ENCODE assay signal across 8 mouse cellular contexts in the genomic region with DNA sequence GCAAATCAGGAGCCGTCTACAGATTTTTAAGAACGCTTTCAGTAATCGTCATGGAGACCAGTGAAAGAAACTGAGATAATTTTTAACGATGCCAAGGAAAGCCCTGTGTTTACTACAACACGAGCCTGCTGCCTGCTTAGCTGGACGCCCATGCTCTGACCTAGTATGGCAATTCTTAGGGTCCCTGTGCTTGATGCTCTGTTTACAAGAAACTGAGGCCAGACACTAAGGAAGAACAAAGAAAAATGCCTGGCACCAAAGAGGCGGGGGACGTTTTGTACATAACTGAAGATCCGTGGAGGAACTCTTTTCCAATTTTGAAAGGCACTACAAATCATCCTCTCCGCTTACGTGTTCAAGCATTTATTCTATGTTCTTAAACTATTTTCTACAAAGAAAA. TPM values are rescaled to one million over a fixed set of nuclear protein-coding genes. Genes with fewer than 3 reads are reported as not detected.
A peak's percentile ranks its signal among the peaks of the same experiment; 100 is the strongest.
DNase-seq lines count a peak whose midpoint lies in the region; ATAC-seq and TF ChIP-seq lines count a peak whose summit lies in the region.

No protein-coding gene starts in this region.

- no peak for DNase-seq in lung, adult 18-20 months
- peak; percentile 48 for DNase-seq in hindbrain, embryonic 11.5 days (ENCODE audit: low spot score)
- no peak for DNase-seq in liver, embryonic 13.5 days
- no peak for DNase-seq in thymus, postnatal 25 days
- DNase-seq in gastrocnemius, adult 8-10 months (ENCODE audit: low spot score in 2 of 2): no peak

- peak overlapping the region; percentile 86 for H3K9ac ChIP-seq in lung, embryonic 15.5 days
- H3K9ac ChIP-seq in hindbrain, embryonic 11.5 days (ENCODE audit: low read depth, low read length): peak overlapping the region; percentile 83
- H3K9ac ChIP-seq in liver, embryonic 13.5 days: peak overlapping the region; percentile 81
- H3K9ac ChIP-seq in stomach, embryonic 15.5 days: no peak overlapping the region; the same call in 1 of the 2 replicates

- peak overlapping the region; percentile 61 for H3K4me2 ChIP-seq in lung, embryonic 15.5 days
- H3K4me2 ChIP-seq in hindbrain, embryonic 11.5 days (replicated peaks; ENCODE audit: low read depth, low read length): peak overlapping the region; percentile 74
- H3K4me2 ChIP-seq in liver, embryonic 13.5 days: peak overlapping the region; percentile 97
- peak overlapping the region; percentile 62 for H3K4me2 ChIP-seq in stomach, embryonic 15.5 days

- no peak for TF ChIP-seq POLR2A in cortical plate, adult 2 months (IDR thresholded peaks at IDR 0.05; ENCODE audit: extremely low read depth, insufficient read depth, low read length)

- H3K27ac ChIP-seq in lung, embryonic 15.5 days: peak overlapping the region; percentile 98; the same call in 1 of the 2 replicates
- peak overlapping the region; percentile 91 for H3K27ac ChIP-seq in cortical plate, adult 2 months (ENCODE audit: insufficient read depth, low read length)
- peak overlapping the region; percentile 95 for H3K27ac ChIP-seq in hindbrain, embryonic 11.5 days (ENCODE audit: low read depth, low read length)
- no peak overlapping the region for H3K27ac ChIP-seq in liver, embryonic 13.5 days
- H3K27ac ChIP-seq in stomach, embryonic 15.5 days: peak overlapping the region; percentile 99

- H3K4me1 ChIP-seq in lung, embryonic 15.5 days: peaks cover 16% of the 10 kb centered on the region; the same call in 1 of the 2 replicates
- peaks cover 7% of the 10 kb centered on the region for H3K4me1 ChIP-seq in cortical plate, adult 2 months (ENCODE audit: control insufficient read depth, insufficient read depth, low read length)
- no peaks in the 10 kb centered on the region for H3K4me1 ChIP-seq in hindbrain, embryonic 11.5 days (replicated peaks; ENCODE audit: control insufficient read depth, insufficient read depth, low read length)
- H3K4me1 ChIP-seq in liver, embryonic 13.5 days (replicated peaks): peaks cover 48% of the 10 kb centered on the region
- 0 out of 2 replicates have a peak, but pooled peaks cover 8% of the 10 kb centered on the region for H3K4me1 ChIP-seq in stomach, embryonic 15.5 days

- no peaks in the 10 kb centered on the region for H3K9me3 ChIP-seq in lung, embryonic 15.5 days
- H3K9me3 ChIP-seq in hindbrain, embryonic 11.5 days (ENCODE audit: control insufficient read depth, low read length): no peaks in the 10 kb centered on the region
- H3K9me3 ChIP-seq in liver, embryonic 13.5 days (replicated peaks): no peaks in the 10 kb centered on the region
- no peaks in the 10 kb centered on the region for H3K9me3 ChIP-seq in stomach, embryonic 15.5 days

- no peaks in the 10 kb centered on the region for H3K36me3 ChIP-seq in lung, embryonic 15.5 days
- H3K36me3 ChIP-seq in hindbrain, embryonic 11.5 days (ENCODE audit: control insufficient read depth, insufficient read depth, low read length): no peaks in the 10 kb centered on the region
- H3K36me3 ChIP-seq in liver, embryonic 13.5 days: no peaks in the 10 kb centered on the region
- H3K36me3 ChIP-seq in stomach, embryonic 15.5 days: no peaks in the 10 kb centered on the region

- 5% methylated on average over 11 of the region's 11 CpGs for WGBS in lung, embryonic 15.5 days
- WGBS in hindbrain, embryonic 11.5 days: 14% methylated on average over 11 of the region's 11 CpGs
- 21% methylated on average over 11 of the region's 11 CpGs for WGBS in liver, embryonic 13.5 days (ENCODE audit: insufficient replicate concordance)
- 3% methylated on average over 11 of the region's 11 CpGs for WGBS in stomach, embryonic 15.5 days

- no peak for TF ChIP-seq CTCF in cortical plate, adult 2 months (IDR thresholded peaks at IDR 0.05; ENCODE audit: extremely low read depth, insufficient read depth, low read length)

- H3K4me3 ChIP-seq in lung, embryonic 15.5 days: peak overlapping the region; percentile 62
- H3K4me3 ChIP-seq in cortical plate, adult 2 months (ENCODE audit: insufficient read depth, low read length): peak overlapping the region; percentile 96
- H3K4me3 ChIP-seq in hindbrain, embryonic 11.5 days (ENCODE audit: low read depth, low read length): peak overlapping the region; percentile 79
- H3K4me3 ChIP-seq in liver, embryonic 13.5 days (replicated peaks): peak overlapping the region; percentile 77
- peak overlapping the region; percentile 84 for H3K4me3 ChIP-seq in stomach, embryonic 15.5 days (replicated peaks)

- H3K27me3 ChIP-seq in lung, embryonic 15.5 days: no peaks in the 10 kb centered on the region
- H3K27me3 ChIP-seq in hindbrain, embryonic 11.5 days (ENCODE audit: control insufficient read depth, insufficient read depth, low read length): no peaks in the 10 kb centered on the region
- no peaks in the 10 kb centered on the region for H3K27me3 ChIP-seq in liver, embryonic 13.5 days
- H3K27me3 ChIP-seq in stomach, embryonic 15.5 days (replicated peaks): no peaks in the 10 kb centered on the region

- ATAC-seq in lung, embryonic 15.5 days (ENCODE audit: borderline replicate concordance, extremely low read depth, low FRiP score, low TSS enrichment): no peak
- ATAC-seq in hindbrain, embryonic 11.5 days (ENCODE audit: low FRiP score): no peak
- no peak for ATAC-seq in liver, embryonic 13.5 days (ENCODE audit: low read depth)
- ATAC-seq in stomach, embryonic 15.5 days (ENCODE audit: insufficient read depth, low FRiP score, low read depth): no peak

RNA-seq across cellular contexts. Expression of a gene that starts 1.1 kb away (rescaled TPM):
- 11.0 and 12.2 TPM in 2 replicates for polyA plus RNA-seq in lung, embryonic 15.5 days (2015; fragmentation: Nextera tagmentation; extraction: Ambion mirVana)
- 18.8 and 19.5 TPM in 2 replicates for polyA plus RNA-seq in cortical plate, adult 2 months (2012; rRNA removed)
- 18.0 and 21.4 TPM in 2 replicates for polyA plus RNA-seq in hindbrain, embryonic 11.5 days (2014; fragmentation: Nextera tagmentation; extraction: Ambion mirVana)
- polyA plus RNA-seq in liver, embryonic 13.5 days (2015; fragmentation: Nextera tagmentation; extraction: Ambion mirVana): 2.2 and 2.4 TPM in 2 replicates
- polyA plus RNA-seq in stomach, embryonic 15.5 days (2015; fragmentation: Nextera tagmentation; extraction: Ambion mirVana): 11.5 and 12.5 TPM in 2 replicates
- 100 to 1,000 TPM; 149 to 175 (median 166) TPM for total RNA-seq in gastrocnemius, adult 8-10 months (2022)
